Mouse (Mus musculus) T-helper 1 cell (primary cell): Measurements from ENCODE around the gene Eci1.

Experiments
- in situ Hi-C: fragments of 300-600 bp; cut with MboI, MseI; formaldehyde crosslinking; loops from one replicate; pipeline ENCODE4 v1.15.1; 2025; ENCODE audit warnings: high pct_unique_total_duplicates

The Eci1 gene

GRCm38 (mm10) chr17:24440377-24440776 lies 13.9 kb downstream of the Eci1 start:
- in situ Hi-C loops = no loop called here

GRCm38 (mm10) chr17:24441148-24441547 lies 14.7 kb downstream of the Eci1 start:
- in situ Hi-C loops = no loop called here

- in situ Hi-C loops = no loop called here
These were observed 15.7 kb downstream of the Eci1 start for GRCm38 (mm10) chr17:24442107-24442506.

- in situ Hi-C loops = no loop called here
These were observed 16.3 kb downstream of the Eci1 start, which contains the start of gene Dnase1l2 for GRCm38 (mm10) chr17:24442632-24443155. Dnase1l2 (minus strand) TSS chr17:24443105.

- in situ Hi-C loops = no loop called here
These were observed 17.0 kb downstream of the Eci1 start for GRCm38 (mm10) chr17:24443409-24443808.

- in situ Hi-C loops = no loop called here
These were observed 20.1 kb downstream of the Eci1 start for GRCm38 (mm10) chr17:24446590-24446989.

- in situ Hi-C loops = no loop called here
These were observed 23.1 kb downstream of the Eci1 start for GRCm38 (mm10) chr17:24449507-24449906.

GRCm38 (mm10) chr17:24451220-24451619 lies 24.8 kb downstream of the Eci1 start:
- in situ Hi-C loops = no loop called here

GRCm38 (mm10) chr17:24453372-24453771 lies 26.9 kb downstream of the Eci1 start:
- in situ Hi-C loops = no loop called here

- in situ Hi-C loops = no loop called here
These were observed 27.8 kb downstream of the Eci1 start for GRCm38 (mm10) chr17:24454218-24454755.

- in situ Hi-C loops = loop anchor here (5.0 kb wide), 1 partner anchor 973 kb away; no protein-coding TSS in a partner anchor
These were observed 28.5 kb downstream of the Eci1 start for GRCm38 (mm10) chr17:24454756-24455522.

- in situ Hi-C loops = loop anchor here (5.0 kb wide), 1 partner anchor 973 kb away; no protein-coding TSS in a partner anchor
These were observed 29.2 kb downstream of the Eci1 start for GRCm38 (mm10) chr17:24455523-24456206.

- in situ Hi-C loops = no loop called here
These were observed 35.1 kb downstream of the Eci1 start for GRCm38 (mm10) chr17:24461580-24461979.

- in situ Hi-C loops = no loop called here
These were observed 36.5 kb downstream of the Eci1 start for GRCm38 (mm10) chr17:24462932-24463331.

- in situ Hi-C loops = no loop called here
These were observed 37.1 kb downstream of the Eci1 start for GRCm38 (mm10) chr17:24463374-24464133.

- in situ Hi-C loops = no loop called here
These were observed 42.3 kb downstream of the Eci1 start for GRCm38 (mm10) chr17:24468636-24469246.

GRCm38 (mm10) chr17:24469336-24469909 lies 43.0 kb downstream of the Eci1 start:
- in situ Hi-C loops = no loop called here

- in situ Hi-C loops = no loop called here
These were observed 43.6 kb downstream of the Eci1 start, which contains the start of the genes E4f1 and Pgp for GRCm38 (mm10) chr17:24469910-24470602. E4f1 (minus strand) TSS chr17:24470313. Pgp (plus strand) TSS chr17:24470392.

GRCm38 (mm10) chr17:24470701-24471527 lies 44.5 kb downstream of the Eci1 start:
- in situ Hi-C loops = no loop called here
